Mouse (Mus musculus) liver, embryonic 11.5 days (tissue): ENCODE data around the gene Slc4a1ap. TPM values are rescaled to one million over a fixed set of nuclear protein-coding genes. Genes with fewer than 3 reads are reported as not detected.
A peak's percentile ranks its signal among the peaks of the same experiment; 100 is the strongest.
"Not testable (repeated sequence)": the region's sequence is repeated elsewhere in the genome, so short reads cannot be mapped to it uniquely, and the experiment has no call there.

Experiments
- ATAC-seq: fragments of 200-750 bp; cut with Nextera tagmentation; replicated peaks from 2 replicates; pipeline ENCODE4 v1.8.0; 2017; ENCODE audit warnings: moderate number of reproducible peaks, mild to moderate bottlenecking, moderate TSS enrichment, moderate library complexity; ENCODE audit not compliant: low FRiP score
- DNase-seq: peaks from one replicate; pipeline ENCODE4 v3.0.0-alpha.2; 2017; ENCODE audit warnings: low spot score
- H3K27ac ChIP-seq: fragments of 300-500 bp; sonication (generic); 2 replicates; pipeline ENCODE4 v1.5.1; 2014; ENCODE audit warnings: mild to moderate bottlenecking, low read depth, low read length, control low read depth
- H3K27me3 ChIP-seq: fragments of 300-500 bp; sonication (generic); replicated peaks from 2 replicates; pipeline ENCODE4 v1.6.1; 2014; ENCODE audit warnings: low read length, mixed read lengths; ENCODE audit not compliant: control insufficient read depth, insufficient read depth
- H3K36me3 ChIP-seq: fragments of 300-500 bp; sonication (generic); 2 replicates; pipeline ENCODE4 v1.6.1; 2014; ENCODE audit warnings: mild to moderate bottlenecking, low read length, moderate library complexity, mixed read lengths; ENCODE audit not compliant: control insufficient read depth, insufficient read depth
- H3K4me1 ChIP-seq: fragments of 300-500 bp; sonication (generic); replicated peaks from 2 replicates; pipeline ENCODE4 v1.6.1; 2014; ENCODE audit warnings: low read length, mixed read lengths; ENCODE audit not compliant: control insufficient read depth, insufficient read depth
- H3K4me2 ChIP-seq: fragments of 300-500 bp; sonication (generic); 2 replicates; pipeline ENCODE4 v1.6.1; 2014; ENCODE audit warnings: mild to moderate bottlenecking, control low read depth, moderate library complexity
- H3K4me3 ChIP-seq: fragments of 300-500 bp; sonication (generic); 2 replicates; pipeline ENCODE4 v1.5.1; 2014; ENCODE audit warnings: low read depth, low read length, control low read depth
- H3K9ac ChIP-seq: fragments of 300-500 bp; sonication (generic); 2 replicates; pipeline ENCODE4 v1.6.1; 2014; ENCODE audit warnings: low read depth, low read length, control low read depth
- H3K9me3 ChIP-seq: fragments of 300-500 bp; sonication (generic); 2 replicates; pipeline ENCODE4 v1.6.1; 2016; ENCODE audit warnings: low read length, inconsistent platforms, mixed read lengths; ENCODE audit not compliant: control insufficient read depth
- WGBS: fragments of 180-500 bp; shearing (Covaris S2); extraction: QIAGEN DNeasy Blood & Tissue Kit; methylation state at CpG from one replicate; pipeline ENCODE4 v1.1.7; 2014; 5-methylcytosine and 5-hydroxymethylcytosine counted together
- polyA plus RNA-seq: library from polyadenylated mRNA; unstranded; fragments of >200 nt; fragmentation: Nextera tagmentation; extraction: Ambion mirVana; gene quantifications from 2 replicates; pipeline ENCODE4 v1.2.1, GENCODE M21; 2014

Slc4a1ap gene
- polyA plus RNA-seq, 1 experiment from 2014 or later = 32.9 TPM

- 59% methylated on average over 1 of the region's 1 CpGs for WGBS
- Histone ChIP-seq H3K4me2 (no peak overlapping the region), H3K27me3 (no peaks in the 10 kb centered on the region), H3K9me3 (no peaks in the 10 kb centered on the region), H3K36me3 (peaks cover 33% of the 10 kb centered on the region), H3K4me3 (no peak overlapping the region), H3K4me1 (no peaks in the 10 kb centered on the region), H3K9ac (no peak overlapping the region), H3K27ac (no peak overlapping the region)
- no peak for ATAC-seq
- DNase-seq = no peak
Observed at GRCm38 (mm10) chr5:31512481-31512880, 14.3 kb upstream of the Slc4a1ap start.

GRCm38 (mm10) chr5:31520556-31520955, 6.2 kb upstream of the Slc4a1ap start:
- H3K9ac ChIP-seq = no peak overlapping the region
- no peaks in the 10 kb centered on the region for H3K9me3 ChIP-seq
- DNase-seq (no peak), ATAC-seq (no peak)
- no peak overlapping the region for H3K4me2 ChIP-seq
- no peaks in the 10 kb centered on the region for H3K27me3 ChIP-seq
- H3K27ac ChIP-seq = no peak overlapping the region
- peaks cover 28% of the 10 kb centered on the region for H3K36me3 ChIP-seq
- no peak overlapping the region for H3K4me3 ChIP-seq
- WGBS = 90% methylated on average over 6 of the region's 6 CpGs
- H3K4me1 ChIP-seq = peaks cover under 1% of the 10 kb centered on the region; the same call in 1 of the 2 replicates

GRCm38 (mm10) chr5:31527117-31527680, 404 bp downstream of the Slc4a1ap start:
- Histone ChIP-seq H3K9ac (peak overlapping the region; percentile 93), H3K9me3 (no peaks in the 10 kb centered on the region), H3K27ac (no peak overlapping the region), H3K36me3 (peaks cover 23% of the 10 kb centered on the region), H3K4me1 (peaks cover 11% of the 10 kb centered on the region), H3K4me3 (peak overlapping the region; percentile 97), H3K4me2 (peak overlapping the region; percentile 96), H3K27me3 (no peaks in the 10 kb centered on the region)
- 2% methylated on average over 40 of the region's 40 CpGs for WGBS
- peak; percentile 53 for ATAC-seq
- no peak for DNase-seq

GRCm38 (mm10) chr5:31527707-31528106, 912 bp downstream of the Slc4a1ap start, which contains the start of gene Supt7l:
Gene Supt7l, minus strand, starts transcription at chr5:31527807.
- 68% methylated on average over 11 of the region's 11 CpGs for WGBS
- not testable (repeated sequence) for ATAC-seq, H3K9me3 ChIP-seq, H3K27me3 ChIP-seq, DNase-seq
- peaks cover 11% of the 10 kb centered on the region for H3K4me1 ChIP-seq
- peak within 1 kb of the TSS; percentile 97 for H3K4me3 ChIP-seq
- peak within 1 kb of the TSS; percentile 93 for H3K9ac ChIP-seq
- H3K4me2 ChIP-seq = peak within 1 kb of the TSS; percentile 96
- H3K27ac ChIP-seq = peak within 1 kb of the TSS; percentile 49; the same call in 1 of the 2 replicates
- H3K36me3 ChIP-seq = peaks cover 23% of the 10 kb centered on the region

- no peak overlapping the region for H3K9ac ChIP-seq
- WGBS = 46% methylated on average over 2 of the region's 2 CpGs
- peaks cover 11% of the 10 kb centered on the region for H3K4me1 ChIP-seq
- ATAC-seq = no peak
- peak overlapping the region; percentile 96 for H3K4me2 ChIP-seq
- H3K27ac ChIP-seq = no peak overlapping the region
- no peaks in the 10 kb centered on the region for H3K27me3 ChIP-seq
- no peaks in the 10 kb centered on the region for H3K9me3 ChIP-seq
- DNase-seq = no peak
- peaks cover 26% of the 10 kb centered on the region; the same call in 1 of the 2 replicates for H3K36me3 ChIP-seq
- H3K4me3 ChIP-seq = peak overlapping the region; percentile 97; the same call in 1 of the 2 replicates
Observed at GRCm38 (mm10) chr5:31528560-31528959, 1.8 kb downstream of the Slc4a1ap start.

GRCm38 (mm10) chr5:31535228-31535627, 8.4 kb downstream of the Slc4a1ap start:
- no peak overlapping the region for H3K4me2 ChIP-seq
- WGBS = 87% methylated on average over 2 of the region's 2 CpGs
- no peaks in the 10 kb centered on the region for H3K9me3 ChIP-seq
- no peak for ATAC-seq
- no peaks in the 10 kb centered on the region for H3K4me1 ChIP-seq
- no peak overlapping the region for H3K27ac ChIP-seq
- no peak overlapping the region for H3K9ac ChIP-seq
- DNase-seq = no peak
- no peak overlapping the region for H3K4me3 ChIP-seq
- peaks cover 28% of the 10 kb centered on the region; the same call in 1 of the 2 replicates for H3K36me3 ChIP-seq
- no peaks in the 10 kb centered on the region for H3K27me3 ChIP-seq

GRCm38 (mm10) chr5:31559401-31559800, 32.6 kb downstream of the Slc4a1ap start:
- no peak overlapping the region for H3K4me2 ChIP-seq
- no peaks in the 10 kb centered on the region for H3K27me3 ChIP-seq
- H3K4me3 ChIP-seq = no peak overlapping the region
- no peak for DNase-seq
- H3K27ac ChIP-seq = no peak overlapping the region
- H3K9me3 ChIP-seq = no peaks in the 10 kb centered on the region
- no peak overlapping the region for H3K9ac ChIP-seq
- peaks cover 18% of the 10 kb centered on the region for H3K36me3 ChIP-seq
- WGBS = 40% methylated on average over 1 of the region's 1 CpGs
- no peaks in the 10 kb centered on the region for H3K4me1 ChIP-seq
- no peak for ATAC-seq

GRCm38 (mm10) chr5:31560352-31560751, 33.6 kb downstream of the Slc4a1ap start:
- no peak for ATAC-seq
- no peak for DNase-seq
- no peaks in the 10 kb centered on the region for H3K27me3 ChIP-seq
- no peaks in the 10 kb centered on the region for H3K9me3 ChIP-seq
- H3K27ac ChIP-seq = no peak overlapping the region
- no peak overlapping the region for H3K9ac ChIP-seq
- H3K4me2 ChIP-seq = no peak overlapping the region
- H3K36me3 ChIP-seq = peaks cover 16% of the 10 kb centered on the region
- H3K4me1 ChIP-seq = no peaks in the 10 kb centered on the region
- H3K4me3 ChIP-seq = no peak overlapping the region
- WGBS = 95% methylated on average over 2 of the region's 2 CpGs

GRCm38 (mm10) chr5:31562036-31562666, 35.4 kb downstream of the Slc4a1ap start:
- Histone ChIP-seq H3K4me1 (no peaks in the 10 kb centered on the region), H3K9me3 (no peaks in the 10 kb centered on the region), H3K27me3 (no peaks in the 10 kb centered on the region), H3K27ac (no peak overlapping the region), H3K36me3 (peaks cover 12% of the 10 kb centered on the region), H3K4me3 (no peak overlapping the region), H3K4me2 (no peak overlapping the region), H3K9ac (no peak overlapping the region)
- WGBS = 89% methylated on average over 7 of the region's 7 CpGs
- ATAC-seq = no peak
- no peak for DNase-seq
